Mouse (Mus musculus) heart, embryonic 10.5 days (tissue): ENCODE measurements around the gene Serpina10. TPM values are rescaled to one million over a fixed set of nuclear protein-coding genes. Genes with fewer than 3 reads are reported as not detected.
"Not testable (repeated sequence)": the region's sequence is repeated elsewhere in the genome, so short reads cannot be mapped to it uniquely, and the experiment has no call there.

Experiments used
- DNase-seq: peaks from one replicate; pipeline ENCODE4 v3.0.0-alpha.2; 2017; ENCODE audit warnings: low spot score
- H3K27ac ChIP-seq: fragments of 300-500 bp; sonication (generic); 2 replicates; pipeline ENCODE4 v1.5.1; 2016; ENCODE audit warnings: mild to moderate bottlenecking
- H3K27me3 ChIP-seq: fragments of 300-500 bp; sonication (generic); 2 replicates; pipeline ENCODE4 v1.6.1; 2016; ENCODE audit warnings: mild to moderate bottlenecking; ENCODE audit not compliant: poor library complexity, insufficient read depth, severe bottlenecking
- H3K36me3 ChIP-seq: fragments of 300-500 bp; sonication (generic); 2 replicates; pipeline ENCODE4 v1.6.1; 2016; ENCODE audit warnings: mild to moderate bottlenecking, moderate library complexity
- H3K4me1 ChIP-seq: fragments of 300-500 bp; sonication (generic); 2 replicates; pipeline ENCODE4 v1.6.1; 2016; ENCODE audit warnings: mild to moderate bottlenecking
- H3K4me3 ChIP-seq: fragments of 300-500 bp; sonication (generic); 2 replicates; pipeline ENCODE4 v1.5.1; 2016; ENCODE audit warnings: mild to moderate bottlenecking, moderate library complexity
- H3K9me3 ChIP-seq: fragments of 300-500 bp; sonication (generic); 2 replicates; pipeline ENCODE4 v1.6.1; 2016; ENCODE audit warnings: mild to moderate bottlenecking, moderate library complexity
- WGBS: fragments of 180-500 bp; shearing (Covaris S2); methylation state at CpG from one replicate; pipeline ENCODE4 v1.1.7; 2016; 5-methylcytosine and 5-hydroxymethylcytosine counted together
- polyA plus RNA-seq: library from polyadenylated mRNA; unstranded; fragments of >200 nt; fragmentation: Nextera tagmentation; extraction: Ambion mirVana; gene quantifications from 2 replicates; pipeline ENCODE4 v1.2.1, GENCODE M21; 2016

Serpina10 gene
- polyA plus RNA-seq, 1 experiment from 2014 or later, result 3.4 TPM

- Histone ChIP-seq H3K9me3 (no peaks in the 10 kb centered on the region), H3K27ac (no peak overlapping the region), H3K4me1 (peaks cover 9% of the 10 kb centered on the region), H3K4me3 (no peak overlapping the region), H3K36me3 (no peaks in the 10 kb centered on the region), H3K27me3 (no peaks in the 10 kb centered on the region)
- 20% methylated on average over 2 of the region's 2 CpGs for WGBS
- no peak for DNase-seq
Observed at GRCm38 (mm10) chr12:103598411-103598810, 32.8 kb downstream of the Serpina10 start.

- H3K4me3 ChIP-seq, result no peak overlapping the region
- H3K36me3 ChIP-seq, result no peaks in the 10 kb centered on the region
- 85% methylated on average over 8 of the region's 8 CpGs for WGBS
- H3K27ac ChIP-seq, result no peak overlapping the region
- no peaks in the 10 kb centered on the region for H3K9me3 ChIP-seq
- H3K27me3 ChIP-seq, result no peaks in the 10 kb centered on the region
- no peaks in the 10 kb centered on the region for H3K4me1 ChIP-seq
- no peak for DNase-seq
Observed at GRCm38 (mm10) chr12:103583771-103584170, 47.5 kb downstream of the Serpina10 start.

- not testable (repeated sequence) for H3K4me1 ChIP-seq, DNase-seq, H3K27ac ChIP-seq, H3K36me3 ChIP-seq, H3K9me3 ChIP-seq, H3K27me3 ChIP-seq, H3K4me3 ChIP-seq
- 88% methylated on average over 6 of the region's 6 CpGs for WGBS
Observed at GRCm38 (mm10) chr12:103578148-103578547, 53.1 kb downstream of the Serpina10 start.

GRCm38 (mm10) chr12:103569690-103570089, 61.6 kb downstream of the Serpina10 start:
- Histone ChIP-seq H3K4me1 (no peaks in the 10 kb centered on the region), H3K27me3 (no peaks in the 10 kb centered on the region), H3K36me3 (no peaks in the 10 kb centered on the region), H3K4me3 (no peak overlapping the region), H3K9me3 (no peaks in the 10 kb centered on the region), H3K27ac (no peak overlapping the region)
- no peak for DNase-seq
- 40% methylated on average over 6 of the region's 6 CpGs for WGBS

- Histone ChIP-seq H3K4me3 (no peak overlapping the region), H3K27ac (no peak overlapping the region), H3K4me1 (no peaks in the 10 kb centered on the region), H3K36me3 (no peaks in the 10 kb centered on the region), H3K9me3 (no peaks in the 10 kb centered on the region), H3K27me3 (no peaks in the 10 kb centered on the region)
- DNase-seq, result no peak
- WGBS, result 57% methylated on average over 3 of the region's 3 CpGs
Observed at GRCm38 (mm10) chr12:103567129-103567528, 64.1 kb downstream of the Serpina10 start.

- H3K36me3 ChIP-seq, result no peaks in the 10 kb centered on the region
- H3K27ac ChIP-seq, result no peak overlapping the region
- no peaks in the 10 kb centered on the region for H3K27me3 ChIP-seq
- no peaks in the 10 kb centered on the region for H3K4me1 ChIP-seq
- no peak for DNase-seq
- WGBS, result 75% methylated on average over 7 of the region's 7 CpGs
- H3K9me3 ChIP-seq, result no peaks in the 10 kb centered on the region
- no peak overlapping the region for H3K4me3 ChIP-seq
Observed at GRCm38 (mm10) chr12:103565151-103565550, 66.1 kb downstream of the Serpina10 start.

Other genes starting within 250 kb of the Serpina10 start
- gene Otub2, start 242.8 kb downstream of the Serpina10 start, polyA plus RNA-seq, result 22.5 and 26.0 TPM in 2 replicates
- 0.53 and 0.62 TPM in 2 replicates for gene 9330161L09Rik, start 223.6 kb downstream of the Serpina10 start, polyA plus RNA-seq
- gene Ddx24, start 205.6 kb downstream of the Serpina10 start, polyA plus RNA-seq, result 68.4 and 77.5 TPM in 2 replicates
- 2.4 and 6.6 TPM in 2 replicates for gene Ifi27, start 197.2 kb downstream of the Serpina10 start, polyA plus RNA-seq
- 0.71 and 0.98 TPM in 2 replicates for gene Ifi27l2a, start 187.8 kb downstream of the Serpina10 start, polyA plus RNA-seq
- gene Ifi27l2b, start 174.2 kb downstream of the Serpina10 start, polyA plus RNA-seq, result 0.17 and 0.20 TPM in 2 replicates
- 0.17 and 1.6 TPM in 2 replicates for gene Ppp4r4, start 99.2 kb downstream of the Serpina10 start, polyA plus RNA-seq
- gene Serpina6, start 25.8 kb upstream of the Serpina10 start, polyA plus RNA-seq, result 2.7 and 78.7 TPM in 2 replicates
- gene Serpina16, start 44.7 kb upstream of the Serpina10 start, polyA plus RNA-seq, result not detected in 2 replicates
- gene Serpina1f, start 64.1 kb upstream of the Serpina10 start, polyA plus RNA-seq, result 0.10 TPM in 1 of 2 replicates, not detected in the other
- 0.14 and 9.4 TPM in 2 replicates for gene Serpina1d, start 142.1 kb upstream of the Serpina10 start, polyA plus RNA-seq
- gene Serpina1b, start 198.9 kb upstream of the Serpina10 start, polyA plus RNA-seq, result 1.3 and 49.0 TPM in 2 replicates
- 0.68 and 29.6 TPM in 2 replicates for gene Serpina1a, start 232.1 kb upstream of the Serpina10 start, polyA plus RNA-seq